Mouse (Mus musculus) intestine, postnatal 0 days (tissue): Measurements from ENCODE around the gene Chrna1. TPM values are rescaled to one million over a fixed set of nuclear protein-coding genes. Genes with fewer than 3 reads are reported as not detected.

Experiments
- ATAC-seq: fragments of 200-750 bp; cut with Nextera tagmentation; 2 replicates; pipeline ENCODE4 v1.8.0; 2017; ENCODE audit warnings: mild to moderate bottlenecking, moderate TSS enrichment, moderate library complexity
- H3K27ac ChIP-seq: fragments of 300-500 bp; sonication (generic); 2 replicates; pipeline ENCODE4 v1.5.1; 2014; ENCODE audit warnings: mild to moderate bottlenecking, low read depth, low read length, moderate library complexity
- H3K27me3 ChIP-seq: fragments of 300-500 bp; sonication (generic); replicated peaks from 2 replicates; pipeline ENCODE4 v1.6.1; 2014; ENCODE audit warnings: low read length, mixed read lengths; ENCODE audit not compliant: control insufficient read depth, insufficient read depth
- H3K36me3 ChIP-seq: fragments of 300-500 bp; sonication (generic); 2 replicates; pipeline ENCODE4 v1.6.1; 2014; ENCODE audit warnings: mild to moderate bottlenecking, moderate library complexity; ENCODE audit not compliant: control insufficient read depth, insufficient read depth
- H3K4me1 ChIP-seq: fragments of 300-500 bp; sonication (generic); replicated peaks from 2 replicates; pipeline ENCODE4 v1.6.1; 2014; ENCODE audit warnings: antibody characterized with exemption, low read length, mixed read lengths; ENCODE audit not compliant: control insufficient read depth, insufficient read depth
- H3K4me2 ChIP-seq: fragments of 300-500 bp; sonication (generic); replicated peaks from 2 replicates; pipeline ENCODE4 v1.6.1; 2014; ENCODE audit warnings: low read depth, mild to moderate bottlenecking, moderate library complexity
- H3K4me3 ChIP-seq: fragments of 300-500 bp; sonication (generic); 2 replicates; pipeline ENCODE4 v1.5.1; 2014; ENCODE audit warnings: low read depth, low read length
- H3K9ac ChIP-seq: fragments of 300-500 bp; sonication (generic); 2 replicates; pipeline ENCODE4 v1.6.1; 2014; ENCODE audit warnings: mild to moderate bottlenecking, low read depth, low read length
- H3K9me3 ChIP-seq: fragments of 300-500 bp; sonication (generic); 2 replicates; pipeline ENCODE4 v1.6.1; 2016; ENCODE audit warnings: mixed run types; ENCODE audit not compliant: control insufficient read depth
- CTCF ChIP-seq: sonication (generic); IDR thresholded peaks from 2 replicates; pipeline ENCODE4 v1.5.1; 2016; ENCODE audit warnings: low read depth, mild to moderate bottlenecking, control low read depth, antibody characterized with exemption, moderate library complexity
- WGBS: fragments of 180-500 bp; shearing (Covaris S2); extraction: QIAGEN DNeasy Blood & Tissue Kit; methylation state at CpG from one replicate; pipeline ENCODE4 v1.1.7; 2014; 5-methylcytosine and 5-hydroxymethylcytosine counted together
- polyA plus RNA-seq: library from polyadenylated mRNA; unstranded; fragments of >200 nt; fragmentation: Nextera tagmentation; extraction: Ambion mirVana; gene quantifications from 2 replicates; pipeline ENCODE4 v1.2.1, GENCODE M21; 2015

The Chrna1 gene
- polyA plus RNA-seq, 1 experiment from 2014 or later, result 0.08 TPM

GRCm38 (mm10) chr2:73612367-73612914 lies 32.3 kb upstream of the Chrna1 start:
- H3K9ac ChIP-seq, result no peak overlapping the region
- no peaks in the 10 kb centered on the region for H3K27me3 ChIP-seq
- no peak overlapping the region for H3K4me2 ChIP-seq
- H3K4me3 ChIP-seq, result no peak overlapping the region
- no peaks in the 10 kb centered on the region for H3K36me3 ChIP-seq
- no peak overlapping the region for H3K27ac ChIP-seq
- H3K9me3 ChIP-seq, result no peaks in the 10 kb centered on the region
- no peaks in the 10 kb centered on the region for H3K4me1 ChIP-seq
- TF ChIP-seq CTCF, result no peak
- ATAC-seq, result no peak
- whole genome bisulfite sequencing, result 92% methylated on average over 6 of the region's 6 CpGs

- Histone ChIP-seq H3K4me3 (no peak overlapping the region), H3K27me3 (no peaks in the 10 kb centered on the region), H3K27ac (no peak overlapping the region), H3K4me1 (no peaks in the 10 kb centered on the region), H3K9me3 (no peaks in the 10 kb centered on the region), H3K9ac (no peak overlapping the region), H3K36me3 (no peaks in the 10 kb centered on the region), H3K4me2 (no peak overlapping the region)
- WGBS, result 73% methylated on average over 6 of the region's 6 CpGs
- ATAC-seq, result no peak
- TF ChIP-seq CTCF, result no peak
Measured at GRCm38 (mm10) chr2:73611798-73612197, 31.7 kb upstream of the Chrna1 start.

GRCm38 (mm10) chr2:73609724-73610210 lies 29.6 kb upstream of the Chrna1 start:
- no peaks in the 10 kb centered on the region for H3K4me1 ChIP-seq
- no peaks in the 10 kb centered on the region for H3K27me3 ChIP-seq
- no peak overlapping the region for H3K4me3 ChIP-seq
- 81% methylated on average over 3 of the region's 3 CpGs for WGBS
- no peak overlapping the region for H3K4me2 ChIP-seq
- TF ChIP-seq CTCF, result no peak
- no peaks in the 10 kb centered on the region for H3K36me3 ChIP-seq
- no peak for ATAC-seq
- H3K9ac ChIP-seq, result no peak overlapping the region
- no peaks in the 10 kb centered on the region for H3K9me3 ChIP-seq
- H3K27ac ChIP-seq, result no peak overlapping the region

GRCm38 (mm10) chr2:73609067-73609723 lies 29.1 kb upstream of the Chrna1 start:
- H3K36me3 ChIP-seq, result no peaks in the 10 kb centered on the region
- no peak overlapping the region for H3K4me3 ChIP-seq
- H3K4me2 ChIP-seq, result no peak overlapping the region
- WGBS, result 47% methylated on average over 5 of the region's 5 CpGs
- H3K9me3 ChIP-seq, result no peaks in the 10 kb centered on the region
- H3K27me3 ChIP-seq, result no peaks in the 10 kb centered on the region
- peak; percentile 77 for ATAC-seq
- H3K4me1 ChIP-seq, result no peaks in the 10 kb centered on the region
- TF ChIP-seq CTCF, result no peak
- H3K27ac ChIP-seq, result no peak overlapping the region
- H3K9ac ChIP-seq, result no peak overlapping the region

GRCm38 (mm10) chr2:73608391-73608790 lies 28.3 kb upstream of the Chrna1 start:
- Histone ChIP-seq H3K9ac (no peak overlapping the region), H3K4me1 (no peaks in the 10 kb centered on the region), H3K4me3 (no peak overlapping the region), H3K9me3 (no peaks in the 10 kb centered on the region), H3K36me3 (no peaks in the 10 kb centered on the region), H3K27ac (no peak overlapping the region), H3K4me2 (no peak overlapping the region), H3K27me3 (no peaks in the 10 kb centered on the region)
- no peak for TF ChIP-seq CTCF
- WGBS, result 73% methylated on average over 6 of the region's 6 CpGs
- ATAC-seq, result no peak

DNA sequence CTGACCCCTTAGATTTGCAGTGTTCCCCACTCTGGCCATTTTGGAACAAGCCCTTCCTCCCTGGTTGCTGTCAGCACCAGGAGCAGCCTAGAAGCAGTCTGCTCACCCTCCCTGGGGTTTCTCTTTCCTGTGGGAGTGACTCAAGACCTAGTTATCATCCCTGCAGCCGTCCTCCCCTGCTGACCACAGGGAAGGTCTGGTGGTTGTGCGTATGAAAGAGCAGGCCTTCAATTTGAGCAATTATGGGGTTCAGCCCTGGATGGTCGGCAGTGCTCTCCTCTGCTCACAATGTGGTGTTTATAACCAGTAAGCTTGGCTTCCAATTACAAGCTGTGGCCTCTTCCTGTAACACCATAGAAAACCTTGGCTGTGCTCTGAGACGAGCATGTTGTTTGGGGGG lies 27.5 kb upstream of the Chrna1 start:
- H3K27me3 ChIP-seq, result no peaks in the 10 kb centered on the region
- 52% methylated on average over 4 of the region's 4 CpGs for WGBS
- H3K4me3 ChIP-seq, result no peak overlapping the region
- H3K36me3 ChIP-seq, result no peaks in the 10 kb centered on the region
- H3K27ac ChIP-seq, result no peak overlapping the region
- H3K4me2 ChIP-seq, result no peak overlapping the region
- H3K9ac ChIP-seq, result no peak overlapping the region
- no peak for ATAC-seq
- H3K4me1 ChIP-seq, result no peaks in the 10 kb centered on the region
- TF ChIP-seq CTCF, result no peak
- no peaks in the 10 kb centered on the region for H3K9me3 ChIP-seq
